Mouse (Mus musculus): Measurements from ENCODE around the gene Anp32b.

The Anp32b gene

DNA sequence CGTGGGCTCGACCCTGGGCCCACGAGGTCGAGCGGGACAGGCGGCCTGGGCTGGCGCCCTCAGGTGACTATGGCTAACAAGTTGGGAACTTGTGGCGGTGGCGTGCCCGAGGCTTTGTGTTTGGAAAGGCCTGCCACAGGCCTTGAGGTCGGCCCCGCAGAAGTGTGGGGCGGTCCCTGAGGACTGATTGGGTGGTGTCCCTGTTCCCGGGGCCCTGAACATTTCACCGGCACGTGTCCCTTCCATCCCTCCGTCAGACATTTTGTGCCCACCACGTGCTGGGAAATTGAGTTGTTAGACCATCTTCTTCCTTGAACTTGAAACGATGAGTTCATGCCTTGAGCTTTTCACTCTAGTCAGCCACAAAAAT, 1.8 kb downstream of the Anp32b start:
- peak; percentile 56 for DNase-seq (ENCODE audit: extremely low spot score, low read depth, low spot score)

DNA sequence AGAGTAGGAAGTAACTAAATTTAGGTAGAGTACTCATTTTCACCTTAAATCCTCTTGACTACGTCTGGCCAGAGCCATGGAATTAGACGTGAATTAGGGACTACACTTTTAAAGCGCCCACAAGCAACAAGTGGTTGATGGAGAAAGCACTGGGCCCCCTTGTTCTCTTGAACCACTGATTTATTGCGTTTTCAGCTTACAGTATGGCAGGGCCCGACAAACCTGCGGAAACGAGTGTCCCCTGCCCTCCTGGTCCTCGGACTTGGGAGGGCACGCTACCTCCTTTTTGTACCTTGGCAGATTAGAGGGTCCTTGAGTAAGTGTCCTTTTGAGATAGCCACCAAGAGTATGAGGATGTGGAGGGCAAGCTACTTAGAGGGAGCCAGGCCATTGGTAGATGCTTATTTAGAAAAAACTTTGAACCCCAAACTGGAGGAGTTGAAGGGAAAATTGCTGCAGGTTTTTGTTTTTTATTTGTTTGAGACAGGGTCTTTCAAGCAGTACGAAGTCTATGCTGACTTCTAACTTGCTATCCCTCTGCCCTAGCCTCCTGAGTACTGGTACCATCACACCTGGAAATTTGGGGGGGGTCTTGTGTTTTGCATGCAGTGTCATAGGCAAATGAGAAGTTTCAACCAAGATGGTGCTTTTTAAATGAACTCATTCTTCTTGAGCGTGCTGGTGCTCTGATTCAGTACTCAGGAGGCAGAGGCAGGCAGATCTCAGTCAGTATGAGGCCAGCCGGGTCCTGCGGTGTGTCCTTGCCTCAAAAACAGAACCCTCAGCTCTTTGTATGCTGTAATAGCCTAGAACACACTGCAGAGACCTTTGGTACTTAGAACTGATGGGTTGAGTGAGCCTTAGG, 2.4 kb downstream of the Anp32b start:
- DNase-seq (ENCODE audit: extremely low spot score, low read depth, low spot score), result no peak

DNA sequence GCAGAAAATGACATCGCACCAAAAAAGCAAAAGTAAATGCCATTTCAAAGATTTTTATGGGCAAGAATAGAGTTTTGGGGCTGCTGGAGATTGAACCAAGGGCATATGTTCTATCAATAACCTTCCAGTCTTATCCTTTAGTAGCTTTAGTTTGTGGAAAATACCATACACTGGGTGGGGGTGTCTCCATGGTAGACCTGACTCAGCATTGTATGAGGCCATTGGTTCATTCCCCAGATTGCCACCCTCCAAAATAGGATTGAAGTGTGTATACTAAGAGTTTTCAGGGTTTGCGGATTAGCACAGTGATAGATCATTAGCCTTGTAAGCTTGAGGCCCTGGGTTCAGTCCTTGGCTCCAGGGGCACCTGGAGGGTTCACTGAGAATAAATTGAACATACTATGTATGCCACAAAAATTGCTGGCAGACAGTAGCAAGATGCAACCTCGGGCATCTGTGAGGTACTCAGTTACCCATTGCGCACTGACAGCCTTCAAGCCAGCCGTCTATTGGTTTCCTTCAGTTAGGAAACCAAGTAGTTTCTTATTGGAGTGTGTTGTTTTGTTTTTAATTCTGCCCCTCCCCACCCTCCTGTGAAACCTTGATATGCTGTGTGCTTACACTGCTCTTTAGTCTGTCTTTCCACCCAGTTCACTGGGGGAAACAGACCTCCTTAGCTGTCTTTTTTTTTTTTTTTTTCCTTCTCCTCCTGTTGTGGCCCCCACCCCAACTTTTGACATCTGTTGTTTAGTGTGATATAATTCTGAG, 3.6 kb downstream of the Anp32b start:
- DNase-seq (ENCODE audit: extremely low spot score, low read depth, low spot score), result no peak

DNA sequence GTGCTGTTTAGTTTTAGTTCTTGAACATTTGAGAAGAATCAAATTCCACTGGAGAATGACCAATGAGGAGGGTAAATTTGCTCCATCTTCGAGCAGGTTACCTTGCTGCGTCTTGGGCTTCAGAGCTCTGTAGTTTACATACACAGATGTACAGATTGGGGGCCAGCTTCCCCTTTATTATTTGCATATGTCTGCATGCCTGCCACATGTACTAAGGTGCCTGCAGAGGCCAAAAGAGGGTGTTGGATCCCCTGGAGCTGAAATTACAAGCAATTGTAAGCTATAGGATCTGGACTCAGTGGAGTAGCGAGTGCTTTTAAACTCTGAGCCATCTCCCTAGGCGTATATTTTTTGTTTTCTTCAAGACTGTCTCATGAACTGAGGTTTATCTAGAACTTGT, 6.1 kb downstream of the Anp32b start:
- DNase-seq (ENCODE audit: extremely low spot score, low read depth, low spot score), result no peak

DNA sequence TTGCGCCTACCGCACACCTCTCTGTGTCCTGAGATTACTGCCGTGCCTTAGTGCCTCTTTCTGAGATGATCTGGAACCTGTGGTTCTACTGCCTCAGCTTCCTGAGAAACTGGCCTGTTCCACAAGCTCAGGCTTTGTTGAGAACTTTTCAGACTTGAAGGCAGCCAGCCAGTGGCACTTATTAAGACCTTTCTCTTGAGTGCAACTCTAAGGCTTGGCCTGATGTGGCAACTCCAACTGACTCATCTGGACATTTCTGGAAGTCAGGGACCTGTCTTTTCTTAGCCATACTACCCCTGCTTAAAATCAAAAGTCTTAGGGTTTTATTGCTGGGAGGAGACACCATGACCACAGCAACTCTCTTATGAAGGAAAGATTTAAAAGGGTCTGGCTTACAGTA, 6.5 kb downstream of the Anp32b start:
- DNase-seq (ENCODE audit: extremely low spot score, low read depth, low spot score), result no peak

DNA sequence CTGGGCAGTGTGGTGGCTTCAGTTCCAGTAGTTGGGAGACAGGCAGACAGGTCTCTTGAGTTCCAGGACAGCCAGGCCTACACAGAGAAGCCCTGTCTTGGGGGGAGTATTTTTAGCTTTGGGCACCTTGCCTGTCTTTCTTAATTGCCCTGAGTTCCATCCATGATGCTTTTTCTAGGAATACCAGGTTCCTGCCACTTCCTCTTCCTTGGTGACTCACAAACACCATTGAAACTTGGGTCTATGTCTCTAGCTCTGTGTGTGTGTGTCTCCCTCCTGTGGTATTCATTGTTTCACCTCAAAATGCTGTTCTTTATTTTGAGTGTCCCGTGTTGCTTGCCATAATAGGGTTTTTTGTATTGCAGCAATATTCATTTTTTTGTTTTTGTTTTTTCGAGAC, 7.7 kb downstream of the Anp32b start:
- no peak for DNase-seq (ENCODE audit: extremely low spot score, low read depth, low spot score)

DNA sequence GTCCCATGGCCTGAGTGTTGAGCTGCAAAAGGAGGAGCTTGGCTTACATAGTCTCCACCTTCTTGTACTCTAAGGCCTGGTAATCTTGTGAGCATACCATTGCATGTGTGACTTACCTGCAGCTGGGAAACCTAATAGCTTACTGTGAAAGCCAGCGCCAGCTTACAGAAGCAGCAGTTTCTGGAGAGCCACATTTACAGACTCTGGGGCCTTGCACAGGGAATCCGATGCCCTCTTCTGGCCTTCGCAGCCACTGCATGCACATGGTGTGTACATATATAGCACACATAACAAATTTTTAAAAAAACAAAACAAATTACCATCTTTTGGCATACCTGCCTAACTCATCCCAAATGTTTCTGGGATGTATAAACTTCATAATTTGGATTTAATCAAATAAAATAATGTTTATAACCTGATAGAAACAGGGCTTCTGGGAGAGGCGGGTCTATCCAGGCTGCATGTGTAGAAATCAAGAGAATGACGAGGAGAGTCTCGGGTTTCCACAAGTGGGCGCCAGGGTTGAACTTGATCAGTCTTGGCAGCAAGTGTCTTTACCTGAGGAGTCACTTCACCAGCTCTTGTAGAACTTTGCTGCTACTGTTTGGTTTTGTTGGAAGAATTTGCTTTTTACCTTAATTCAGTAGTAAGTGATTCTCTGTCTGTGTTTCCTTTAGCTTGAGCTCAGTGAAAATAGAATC, 12.6 kb downstream of the Anp32b start:
- no peak for DNase-seq (ENCODE audit: extremely low spot score, low read depth, low spot score)

DNA sequence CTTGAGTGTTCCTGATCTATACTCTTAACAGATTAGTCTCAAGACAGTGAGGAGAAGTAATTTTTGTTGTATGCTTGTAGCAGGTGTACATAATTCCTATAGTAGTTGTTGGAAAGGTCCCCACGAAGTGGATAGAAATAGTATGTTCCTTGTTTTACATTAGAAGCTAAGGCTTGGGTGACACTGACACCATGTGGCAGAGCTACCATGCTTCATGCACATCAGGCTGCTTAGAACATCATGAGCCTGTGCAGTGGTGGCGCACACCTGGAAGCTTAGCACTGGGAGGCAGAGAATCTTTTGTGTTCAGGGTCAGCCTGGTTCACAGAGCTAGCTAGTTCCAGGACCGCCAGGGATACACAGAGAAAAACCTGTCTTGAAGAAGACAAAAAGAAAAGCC, 15.0 kb downstream of the Anp32b start:
- DNase-seq (ENCODE audit: extremely low spot score, low read depth, low spot score), result no peak

DNA sequence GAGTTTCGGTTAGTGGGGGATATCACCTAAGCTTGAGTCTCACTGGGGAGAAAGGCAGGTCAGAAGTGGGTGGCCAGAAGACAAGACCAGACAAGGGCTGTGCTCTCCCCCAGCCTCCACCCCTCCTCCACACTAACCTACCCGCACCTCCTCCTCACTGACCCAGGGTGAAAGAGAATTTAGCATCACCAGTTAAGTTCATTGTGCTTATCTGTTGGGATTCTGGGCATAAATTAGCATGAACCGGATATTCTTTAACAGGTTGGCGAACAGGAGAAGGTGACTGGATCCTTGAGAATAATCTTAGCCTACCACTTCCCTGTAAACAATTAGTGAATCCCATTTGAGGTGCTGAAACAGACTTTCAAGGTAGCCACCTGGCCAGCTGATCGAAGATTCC, 24.4 kb downstream of the Anp32b start:
- no peak for DNase-seq (ENCODE audit: extremely low spot score, low read depth, low spot score)

DNA sequence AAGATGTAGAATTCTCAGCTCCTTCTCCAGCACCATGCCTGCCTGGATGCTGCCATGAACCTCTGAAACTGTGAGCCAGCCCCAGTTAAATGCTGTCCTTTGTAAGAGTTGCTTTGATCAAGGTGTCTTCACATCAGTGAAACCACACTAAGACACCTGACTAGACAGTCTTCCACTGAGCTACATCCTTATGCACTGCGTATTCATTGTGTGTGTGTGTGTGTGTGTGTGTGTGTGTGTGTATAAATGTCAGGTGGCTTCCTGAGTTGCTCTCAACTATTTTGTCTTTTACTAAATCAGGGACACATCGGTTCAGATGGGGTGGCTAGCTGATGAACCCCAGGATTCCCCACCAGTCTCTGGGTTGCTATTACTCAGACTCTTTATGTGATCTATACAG, 28.4 kb downstream of the Anp32b start:
- no peak for DNase-seq (ENCODE audit: extremely low spot score, low read depth, low spot score)

DNA sequence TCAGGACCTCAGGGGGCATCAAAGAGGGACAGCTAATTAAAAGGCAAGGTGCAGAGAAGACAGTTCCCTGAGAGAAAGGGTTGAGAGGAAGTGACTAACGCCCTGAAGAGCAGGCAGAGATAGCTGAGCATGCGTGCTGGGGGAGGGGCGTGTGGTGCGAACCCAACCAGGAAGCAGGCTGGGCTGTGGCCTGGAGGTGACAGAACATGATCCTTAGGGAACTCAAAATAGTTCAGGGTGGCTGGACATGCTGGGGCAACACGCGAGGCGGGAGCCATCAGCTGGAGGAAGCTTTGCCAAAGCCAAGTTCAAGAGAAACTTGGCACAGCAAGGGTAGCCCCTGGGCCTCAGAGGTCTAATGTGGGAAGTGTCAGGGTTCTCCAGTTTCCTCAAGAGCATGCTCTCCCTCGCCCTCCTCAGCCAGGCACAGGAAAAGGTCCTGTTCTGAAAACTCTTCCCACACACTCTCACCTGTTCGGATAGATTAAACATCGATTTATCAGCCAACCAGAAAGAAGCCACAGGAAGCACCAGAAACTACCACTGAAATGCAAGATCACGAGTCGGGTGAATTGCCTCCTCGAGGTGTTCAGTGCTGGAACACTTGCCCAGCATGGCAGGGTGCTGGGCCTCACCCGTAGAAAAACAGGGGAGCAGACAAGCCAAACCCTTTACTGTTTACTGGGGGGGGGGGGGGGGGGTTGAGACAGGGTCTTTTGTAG, 35.2 kb downstream of the Anp32b start:
- DNase-seq (ENCODE audit: extremely low spot score, low read depth, low spot score), result no peak

DNA sequence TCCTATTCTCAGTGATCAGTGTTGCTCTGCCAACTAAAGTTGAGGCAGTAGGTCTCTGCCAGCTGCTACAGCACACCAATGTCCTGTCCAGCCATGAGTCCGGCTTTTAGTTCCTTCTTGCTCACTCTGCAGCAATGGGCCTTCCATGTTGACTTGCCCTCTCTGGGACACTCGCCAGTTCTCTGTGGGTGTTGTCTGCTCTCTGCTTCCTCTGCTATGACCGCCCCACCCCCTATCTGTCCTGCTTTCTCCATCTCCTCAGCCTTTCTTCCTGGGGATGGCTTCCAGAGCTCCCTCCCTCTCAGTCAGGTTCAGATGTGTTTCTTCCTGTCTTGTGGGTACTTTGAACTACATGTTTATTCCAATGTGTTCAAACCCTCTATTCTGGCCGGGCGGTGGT, 36.6 kb downstream of the Anp32b start:
- no peak for DNase-seq (ENCODE audit: extremely low spot score, low read depth, low spot score)

DNA sequence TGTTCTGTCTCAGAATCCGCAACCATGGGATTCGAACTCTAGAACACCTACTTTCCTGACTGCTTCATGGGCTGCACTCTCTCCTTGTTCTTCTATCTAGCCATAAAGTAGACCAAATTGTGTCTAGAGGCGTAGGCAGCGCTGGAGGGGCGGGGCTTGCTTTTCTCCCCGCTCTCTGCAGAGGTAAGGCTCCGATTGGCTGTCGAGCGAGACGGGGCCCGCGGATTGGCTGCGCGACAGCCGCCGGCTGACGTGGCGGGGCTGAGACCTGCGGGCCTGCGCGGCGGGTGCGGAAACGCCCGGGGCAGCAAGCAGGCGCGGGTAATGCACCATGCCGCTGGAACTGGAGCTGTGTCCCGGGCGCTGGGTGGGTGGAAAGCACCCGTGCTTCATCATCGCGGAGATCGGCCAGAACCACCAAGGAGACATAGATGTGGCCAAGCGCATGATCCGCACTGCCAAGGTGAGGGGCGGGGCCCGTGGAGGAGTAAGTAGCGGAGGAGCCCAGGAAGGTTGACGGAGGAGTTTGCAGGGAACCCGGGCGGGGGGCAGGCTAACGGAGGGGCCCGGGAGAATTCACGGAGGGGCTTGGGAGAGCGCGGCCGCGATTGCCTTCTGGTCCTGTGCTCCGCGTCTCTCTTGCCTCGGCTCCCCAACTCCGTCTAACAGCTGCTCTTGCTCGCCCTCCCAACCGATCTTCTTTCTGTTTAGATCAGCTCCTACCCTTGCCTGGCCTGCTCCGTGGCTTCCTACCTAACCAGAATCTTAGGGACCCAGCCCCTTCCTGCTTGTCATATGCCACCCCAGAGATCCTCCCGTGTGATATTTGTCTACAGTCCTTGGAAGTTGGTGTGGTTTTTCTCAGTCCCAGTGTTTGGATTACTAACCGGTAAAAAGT, 38.6 kb downstream of the Anp32b start, which contains the start of gene Nans:
Gene Nans (plus strand): TSS at position 221 of the 898 bp plus-strand sequence.
- peak; percentile 56 for DNase-seq (ENCODE audit: extremely low spot score, low read depth, low spot score)

DNA sequence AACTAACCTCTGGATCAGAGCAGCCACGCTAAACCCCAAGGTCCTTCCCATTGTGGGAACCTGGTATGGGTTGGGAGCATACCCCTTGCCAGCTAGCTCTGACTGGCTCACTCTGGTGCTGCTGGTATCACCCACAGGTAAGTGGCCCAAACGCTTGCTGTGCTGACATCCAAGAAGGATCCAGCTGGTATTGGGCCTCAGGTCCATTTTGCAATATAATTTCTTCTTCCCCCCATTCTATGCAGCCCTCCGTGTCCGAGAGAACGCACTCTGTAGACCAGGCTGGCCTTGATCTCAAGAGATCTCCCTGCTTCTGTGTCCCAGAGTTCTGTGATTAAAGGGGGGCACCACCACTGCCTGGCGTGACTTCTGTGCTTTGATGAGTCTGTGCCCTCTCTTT, 42.4 kb downstream of the Anp32b start:
- DNase-seq (ENCODE audit: extremely low spot score, low read depth, low spot score), result no peak

DNA sequence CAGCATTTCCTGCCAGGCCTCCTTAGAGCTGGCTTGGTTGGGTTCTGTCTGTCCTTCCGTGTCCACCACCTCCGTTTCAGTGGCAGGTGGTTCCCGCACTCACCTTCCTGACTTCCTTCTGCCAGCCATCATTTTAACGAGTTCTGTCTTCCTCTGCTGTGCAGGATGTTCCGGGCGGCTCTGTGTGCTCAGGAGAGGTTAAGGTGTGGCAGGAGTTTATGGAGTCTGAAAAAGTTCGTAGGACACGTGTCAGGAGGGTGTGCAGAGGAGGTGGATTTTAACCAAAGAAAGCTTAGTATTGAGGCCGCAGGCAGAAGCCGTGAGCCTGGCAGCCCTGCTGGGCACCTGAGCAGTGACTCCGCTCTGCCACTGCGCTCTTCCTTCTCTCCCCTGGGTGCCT, 44.8 kb downstream of the Anp32b start:
- DNase-seq (ENCODE audit: extremely low spot score, low read depth, low spot score), result no peak

DNA sequence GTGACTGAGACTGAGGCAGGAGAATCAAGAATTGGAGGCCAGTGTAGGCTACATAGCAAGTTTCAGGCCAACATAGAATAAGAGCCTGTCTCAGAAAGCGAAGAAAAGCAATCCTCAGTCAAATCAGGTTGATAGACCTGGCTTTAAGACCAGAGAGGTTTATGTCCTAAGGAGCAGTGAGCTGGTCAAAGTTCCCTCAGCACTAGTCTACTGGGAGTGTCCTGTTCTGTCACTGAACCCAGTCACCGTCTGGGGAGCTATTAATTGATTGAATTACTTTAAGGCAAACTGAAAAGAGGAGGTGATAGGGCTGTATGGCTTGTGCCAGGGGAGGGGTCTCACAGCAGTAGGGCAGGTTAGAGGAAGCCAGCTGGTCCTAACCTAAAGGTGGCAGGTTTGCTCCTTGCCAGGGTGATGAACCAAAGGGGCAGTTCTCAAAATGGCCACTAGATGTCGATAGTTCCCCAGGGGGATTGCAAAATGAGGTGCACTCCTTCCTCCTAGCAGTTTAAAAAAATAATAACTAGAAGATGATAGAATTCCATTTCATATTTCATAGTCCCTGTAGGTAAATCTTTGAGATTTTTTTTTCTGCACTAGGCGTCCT, 46.7 kb downstream of the Anp32b start:
- DNase-seq (ENCODE audit: extremely low spot score, low read depth, low spot score), result peak; percentile 37

DNA sequence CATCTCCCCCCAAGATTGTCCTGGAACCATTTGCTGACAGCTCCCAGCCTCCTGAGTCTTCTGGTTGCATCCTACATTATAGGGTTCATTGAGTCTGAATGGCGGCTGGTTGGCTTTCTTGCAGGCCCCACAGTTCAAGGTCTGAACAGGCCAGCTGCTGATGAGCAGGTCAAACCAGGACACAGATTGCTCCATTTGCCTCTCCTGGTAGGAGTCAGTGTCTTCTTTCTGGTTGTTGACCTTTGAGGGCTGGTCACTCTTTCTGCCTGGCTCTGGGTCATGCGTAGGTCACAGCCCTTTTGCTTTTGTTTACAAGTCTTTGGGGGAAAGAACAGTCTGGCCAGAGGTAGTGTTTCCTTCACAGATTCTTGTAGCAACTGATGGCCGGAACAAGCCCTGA, 47.8 kb downstream of the Anp32b start:
- no peak for DNase-seq (ENCODE audit: extremely low spot score, low read depth, low spot score)

DNA sequence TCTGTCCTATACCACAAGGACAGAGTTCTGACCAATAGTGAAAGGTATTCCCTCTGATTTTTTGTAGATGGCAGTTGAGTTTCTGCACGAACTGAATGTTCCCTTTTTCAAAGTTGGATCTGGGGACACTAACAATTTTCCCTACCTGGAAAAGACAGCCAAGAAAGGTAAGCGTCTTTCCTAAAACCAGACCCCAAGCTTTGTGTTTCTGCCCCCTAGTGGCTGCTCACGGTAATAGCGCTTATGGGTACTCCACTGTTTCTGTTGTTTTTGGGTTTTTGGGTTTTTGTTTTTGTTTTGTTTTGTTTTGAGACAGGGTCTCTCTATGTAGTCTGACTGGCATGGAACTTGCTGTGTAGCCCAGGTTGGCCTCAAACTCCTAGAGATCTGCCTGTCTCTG, 48.3 kb downstream of the Anp32b start:
- DNase-seq (ENCODE audit: extremely low spot score, low read depth, low spot score), result no peak

DNA sequence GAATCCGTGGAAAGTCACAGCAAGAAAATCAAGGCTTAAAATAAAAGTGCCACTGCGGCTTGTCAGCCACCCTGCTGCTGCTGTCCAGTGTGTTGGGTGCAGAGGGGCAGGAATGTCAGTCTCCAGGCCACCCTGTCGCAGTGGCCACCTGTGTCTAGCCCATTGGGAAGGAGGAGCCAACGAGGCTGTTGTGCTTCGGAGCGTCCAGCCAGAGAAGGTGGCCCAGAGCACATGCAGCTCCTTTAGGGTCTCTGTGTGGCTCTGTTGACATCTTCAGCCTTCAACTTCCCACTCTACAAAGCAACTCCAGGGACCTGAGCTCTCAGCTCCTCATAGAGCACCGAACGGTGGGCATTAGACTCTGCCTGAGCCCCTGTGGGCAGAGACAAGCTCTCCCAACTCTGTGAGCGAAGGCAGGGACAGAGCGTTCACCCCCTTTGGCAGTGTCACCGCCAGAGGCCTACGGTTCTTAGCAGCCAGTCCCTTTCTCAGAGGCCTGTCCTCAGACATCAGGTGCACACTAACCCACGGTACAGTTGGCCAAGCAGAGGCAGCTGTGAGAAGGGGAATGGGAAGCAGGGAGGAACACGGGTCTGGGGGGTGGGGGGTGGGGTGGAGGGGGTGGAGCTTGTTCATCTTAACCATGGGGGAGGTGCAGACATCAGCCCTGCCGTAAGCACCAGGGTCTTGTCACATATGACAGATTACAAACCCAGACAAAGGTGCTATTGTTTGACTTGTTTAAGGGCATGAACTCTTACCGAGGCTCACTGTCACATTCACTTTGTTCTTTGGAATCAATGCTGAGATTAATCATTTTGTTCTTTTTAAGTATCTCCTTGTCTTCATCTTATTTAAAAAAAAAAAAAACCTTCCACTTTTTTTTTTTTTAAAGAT, 52.2 kb downstream of the Anp32b start:
- DNase-seq (ENCODE audit: extremely low spot score, low read depth, low spot score), result no peak
